ENCODE assay signal across 9 mouse cellular contexts in the genomic region with DNA sequence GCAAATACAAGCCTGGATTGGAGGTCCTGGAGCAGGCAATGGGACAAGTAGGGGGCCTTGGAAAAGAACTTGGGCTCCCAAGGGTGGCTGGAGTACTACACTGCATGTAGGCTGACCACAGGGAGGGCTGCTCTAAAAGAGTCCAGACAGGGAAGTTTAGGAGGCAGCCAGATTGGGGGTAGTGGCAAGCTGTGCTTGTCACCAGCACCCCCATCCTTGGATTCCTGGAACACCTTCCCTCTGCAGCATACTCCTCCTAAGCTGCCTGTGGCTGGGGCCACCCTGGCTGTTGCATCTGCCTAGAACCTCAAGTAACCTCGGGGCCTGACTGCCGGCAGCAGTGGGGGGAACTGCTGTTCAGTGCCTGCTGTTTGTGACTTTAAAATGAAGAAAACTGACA. TPM values are rescaled to one million over a fixed set of nuclear protein-coding genes. Genes with fewer than 3 reads are reported as not detected.
DNase-seq lines count a peak whose midpoint lies in the region; ATAC-seq lines count a peak whose summit lies in the region.
"Had no signal": no experiment of that assay in that cellular context is flagged by ENCODE, and none has a peak within 500 bp of the region (broad histone marks: within the 10 kb centered on the region; RNA-seq: fewer than 3 reads in every experiment).

No protein-coding gene starts in this region.

- peaks cover 32% of the 10 kb centered on the region for H3K4me1 ChIP-seq in hindbrain, embryonic 15.5 days (replicated peaks)
- peaks cover 16% of the 10 kb centered on the region; the same call in 1 of the 2 replicates for H3K4me1 ChIP-seq in hindbrain, embryonic 14.5 days (replicated peaks; ENCODE audit: control insufficient read depth, insufficient read depth, low read length)
- peaks cover 12% of the 10 kb centered on the region for H3K4me1 ChIP-seq in forebrain, embryonic 11.5 days (replicated peaks; ENCODE audit: control insufficient read depth, insufficient read depth, low read length)
- H3K4me1 ChIP-seq in midbrain, embryonic 14.5 days (ENCODE audit: control insufficient read depth, insufficient read depth, low read length), result peaks cover 13% of the 10 kb centered on the region

- no peak overlapping the region for H3K4me2 ChIP-seq in hindbrain, embryonic 15.5 days
- no peak overlapping the region for H3K4me2 ChIP-seq in hindbrain, embryonic 14.5 days (replicated peaks)
- no peak overlapping the region for H3K4me2 ChIP-seq in forebrain, embryonic 11.5 days (ENCODE audit: low read depth, low read length, severe bottlenecking)
- no peak overlapping the region for H3K4me2 ChIP-seq in midbrain, embryonic 14.5 days (ENCODE audit: low read length)

- peaks cover 47% of the 10 kb centered on the region for H3K36me3 ChIP-seq in hindbrain, embryonic 15.5 days
- H3K36me3 ChIP-seq in hindbrain, embryonic 14.5 days (replicated peaks; ENCODE audit: control insufficient read depth, insufficient read depth), result peaks cover 86% of the 10 kb centered on the region
- H3K36me3 ChIP-seq in forebrain, embryonic 11.5 days (ENCODE audit: control insufficient read depth, insufficient read depth, low read length), result peaks cover 21% of the 10 kb centered on the region; the same call in 1 of the 2 replicates
- H3K36me3 ChIP-seq in midbrain, embryonic 14.5 days (ENCODE audit: control insufficient read depth, insufficient read depth, low read length), result peaks cover 92% of the 10 kb centered on the region

- DNase-seq in adrenal gland, adult 2 months, result peak; percentile 34
- no peak for DNase-seq in adrenal gland, postnatal 4 days (ENCODE audit: low spot score in 2 of 2)
- no peak for DNase-seq in hindbrain, embryonic 14.5 days (ENCODE audit: low spot score)
- DNase-seq in forebrain, embryonic 11.5 days (ENCODE audit: low spot score), result peak; percentile 52
- no peak for DNase-seq in midbrain, embryonic 14.5 days
- no peak for DNase-seq in spleen, postnatal 10 days (ENCODE audit: low spot score in 2 of 2)
- no peak for DNase-seq in right cerebral cortex, adult 18-20 months
- DNase-seq: cerebellum, adult 9-10 months had no signal

- H3K27ac ChIP-seq in hindbrain, embryonic 15.5 days (replicated peaks), result 0 out of 2 replicates have a peak overlapping the region, but pooled peaks have one; percentile 11
- no peak overlapping the region for H3K27ac ChIP-seq in hindbrain, embryonic 14.5 days
- H3K27ac ChIP-seq in forebrain, embryonic 11.5 days (ENCODE audit: low read depth, low read length), result no peak overlapping the region
- peak overlapping the region; percentile 41; the same call in 1 of the 2 replicates for H3K27ac ChIP-seq in midbrain, embryonic 14.5 days (replicated peaks; ENCODE audit: low read depth, low read length)

- H3K4me3 ChIP-seq in hindbrain, embryonic 15.5 days, result no peak overlapping the region
- H3K4me3 ChIP-seq in hindbrain, embryonic 14.5 days (replicated peaks; ENCODE audit: low read length), result no peak overlapping the region
- no peak overlapping the region for H3K4me3 ChIP-seq in forebrain, embryonic 11.5 days (ENCODE audit: low read depth, low read length)
- no peak overlapping the region for H3K4me3 ChIP-seq in midbrain, embryonic 14.5 days (replicated peaks; ENCODE audit: low read depth, low read length)

- H3K27me3 ChIP-seq in hindbrain, embryonic 15.5 days, result no peaks in the 10 kb centered on the region
- no peaks in the 10 kb centered on the region for H3K27me3 ChIP-seq in hindbrain, embryonic 14.5 days (ENCODE audit: control insufficient read depth, insufficient read depth, low read length)
- H3K27me3 ChIP-seq in forebrain, embryonic 11.5 days (ENCODE audit: control insufficient read depth, insufficient read depth, low read length), result no peaks in the 10 kb centered on the region
- no peaks in the 10 kb centered on the region for H3K27me3 ChIP-seq in midbrain, embryonic 14.5 days (ENCODE audit: control insufficient read depth, insufficient read depth, low read length)

- ATAC-seq in hindbrain, embryonic 15.5 days (ENCODE audit: low FRiP score, low read depth), result no peak
- no peak for ATAC-seq in hindbrain, embryonic 14.5 days (ENCODE audit: low FRiP score)
- no peak for ATAC-seq in forebrain, embryonic 11.5 days (replicated peaks; ENCODE audit: low FRiP score)
- ATAC-seq in midbrain, embryonic 14.5 days (ENCODE audit: low FRiP score, low TSS enrichment), result no peak

- H3K9me3 ChIP-seq in hindbrain, embryonic 15.5 days, result no peaks in the 10 kb centered on the region
- no peaks in the 10 kb centered on the region for H3K9me3 ChIP-seq in hindbrain, embryonic 14.5 days (ENCODE audit: control insufficient read depth, low read length)
- H3K9me3 ChIP-seq in forebrain, embryonic 11.5 days (ENCODE audit: control insufficient read depth, low read length), result no peaks in the 10 kb centered on the region
- H3K9me3 ChIP-seq in midbrain, embryonic 14.5 days (ENCODE audit: control insufficient read depth, low read length), result no peaks in the 10 kb centered on the region

- H3K9ac ChIP-seq in hindbrain, embryonic 15.5 days, result no peak overlapping the region
- H3K9ac ChIP-seq in hindbrain, embryonic 14.5 days, result no peak overlapping the region
- no peak overlapping the region for H3K9ac ChIP-seq in forebrain, embryonic 11.5 days (ENCODE audit: low read length)
- no peak overlapping the region for H3K9ac ChIP-seq in midbrain, embryonic 14.5 days (replicated peaks; ENCODE audit: low read length)

- 65% methylated on average over 2 of the region's 2 CpGs for WGBS in hindbrain, embryonic 15.5 days
- 68% methylated on average over 2 of the region's 2 CpGs for WGBS in hindbrain, embryonic 14.5 days
- 74% methylated on average over 2 of the region's 2 CpGs for WGBS in forebrain, embryonic 11.5 days
- 57% methylated on average over 2 of the region's 2 CpGs for WGBS in midbrain, embryonic 14.5 days

RNA-seq across cellular contexts. Expression of a gene that starts 20.3 kb away (rescaled TPM):
- total RNA-seq in adrenal gland, adult 2 months (2021), result 10 to 100 TPM; 73.3 TPM
- polyA plus RNA-seq in adrenal gland, adult 2 months (2012; rRNA removed), result 50.3 and 64.6 TPM in 2 replicates
- total RNA-seq in adrenal gland, postnatal 4 days (2021), result 10 to 100 TPM; 60.2 to 67.6 TPM
- 31.0 and 31.7 TPM in 2 replicates for polyA plus RNA-seq in hindbrain, embryonic 15.5 days (2015; fragmentation: Nextera tagmentation; extraction: Ambion mirVana)
- polyA plus RNA-seq in hindbrain, embryonic 14.5 days (2014; fragmentation: Nextera tagmentation; extraction: Ambion mirVana), result 26.0 and 28.2 TPM in 2 replicates
- polyA plus RNA-seq in forebrain, embryonic 11.5 days (2014; fragmentation: Nextera tagmentation; extraction: Ambion mirVana), result 24.8 and 26.7 TPM in 2 replicates
- 24.9 and 28.7 TPM in 2 replicates for polyA plus RNA-seq in midbrain, embryonic 14.5 days (2014; fragmentation: Nextera tagmentation; extraction: Ambion mirVana)

RNA-seq across cellular contexts. Expression of a gene that starts 20.8 kb away (rescaled TPM):
- 100 to 1,000 TPM; 203 to 288 TPM for total RNA-seq in adrenal gland, adult 2 months (2021)
- polyA plus RNA-seq in adrenal gland, adult 2 months (2012; rRNA removed), result 407 and 432 TPM in 2 replicates
- 100 to 1,000 TPM in 1 of 2 experiments, 10 to 100 TPM in 1; 99.0 to 129 TPM for total RNA-seq in adrenal gland, postnatal 4 days (2021)
- polyA plus RNA-seq in hindbrain, embryonic 15.5 days (2015; fragmentation: Nextera tagmentation; extraction: Ambion mirVana), result 106 and 113 TPM in 2 replicates
- polyA plus RNA-seq in hindbrain, embryonic 14.5 days (2014; fragmentation: Nextera tagmentation; extraction: Ambion mirVana), result 91.6 and 99.4 TPM in 2 replicates
- 53.6 and 55.2 TPM in 2 replicates for polyA plus RNA-seq in forebrain, embryonic 11.5 days (2014; fragmentation: Nextera tagmentation; extraction: Ambion mirVana)
- 79.9 and 81.3 TPM in 2 replicates for polyA plus RNA-seq in midbrain, embryonic 14.5 days (2014; fragmentation: Nextera tagmentation; extraction: Ambion mirVana)

RNA-seq across cellular contexts. Expression of a gene that starts 57.9 kb away (rescaled TPM):
- 10 to 100 TPM; 33.4 to 48.9 TPM for total RNA-seq in adrenal gland, adult 2 months (2021)
- 54.2 and 59.1 TPM in 2 replicates for polyA plus RNA-seq in adrenal gland, adult 2 months (2012; rRNA removed)
- total RNA-seq in adrenal gland, postnatal 4 days (2021), result 10 to 100 TPM; 56.9 to 59.4 TPM
- 78.7 and 81.3 TPM in 2 replicates for polyA plus RNA-seq in hindbrain, embryonic 15.5 days (2015; fragmentation: Nextera tagmentation; extraction: Ambion mirVana)
- polyA plus RNA-seq in hindbrain, embryonic 14.5 days (2014; fragmentation: Nextera tagmentation; extraction: Ambion mirVana), result 53.2 and 64.6 TPM in 2 replicates
- 99.4 and 103 TPM in 2 replicates for polyA plus RNA-seq in forebrain, embryonic 11.5 days (2014; fragmentation: Nextera tagmentation; extraction: Ambion mirVana)
- 70.2 and 70.4 TPM in 2 replicates for polyA plus RNA-seq in midbrain, embryonic 14.5 days (2014; fragmentation: Nextera tagmentation; extraction: Ambion mirVana)

RNA-seq across cellular contexts. Expression of a gene that starts 58.0 kb away (rescaled TPM):
- 10 to 100 TPM; 36.1 to 37.1 TPM for total RNA-seq in adrenal gland, adult 2 months (2021)
- polyA plus RNA-seq in adrenal gland, adult 2 months (2012; rRNA removed), result 40.6 and 51.1 TPM in 2 replicates
- total RNA-seq in adrenal gland, postnatal 4 days (2021), result 10 to 100 TPM; 42.3 to 45.5 TPM
- 92.5 and 94.0 TPM in 2 replicates for polyA plus RNA-seq in hindbrain, embryonic 15.5 days (2015; fragmentation: Nextera tagmentation; extraction: Ambion mirVana)
- 94.5 and 97.9 TPM in 2 replicates for polyA plus RNA-seq in hindbrain, embryonic 14.5 days (2014; fragmentation: Nextera tagmentation; extraction: Ambion mirVana)
- 39.1 and 40.4 TPM in 2 replicates for polyA plus RNA-seq in forebrain, embryonic 11.5 days (2014; fragmentation: Nextera tagmentation; extraction: Ambion mirVana)
- polyA plus RNA-seq in midbrain, embryonic 14.5 days (2014; fragmentation: Nextera tagmentation; extraction: Ambion mirVana), result 70.0 TPM in 2 replicates

Comparison
In these comparisons a context has a peak if more than half of its experiments do, and no peak if none do; other contexts are left out.
1. DNase-seq: peak in adrenal gland, adult 2 months (single experiment) and forebrain, embryonic 11.5 days (single experiment); none in adrenal gland, postnatal 4 days (0 of 2), hindbrain, embryonic 14.5 days (single experiment), midbrain, embryonic 14.5 days (single experiment), spleen, postnatal 10 days (0 of 2) and right cerebral cortex, adult 18-20 months (single experiment).
2. H3K27ac ChIP-seq: peak in hindbrain, embryonic 15.5 days (single experiment) and midbrain, embryonic 14.5 days (single experiment); none in hindbrain, embryonic 14.5 days (single experiment) and forebrain, embryonic 11.5 days (single experiment).